Mouse (Mus musculus): Measurements from ENCODE around the gene Kdsr. TPM values are rescaled to one million over a fixed set of nuclear protein-coding genes. Genes with fewer than 3 reads are reported as not detected.

Kdsr gene
- total and polyA plus RNA-seq, 3 experiments = 15.1 to 20.3 TPM; not detected in 1

GRCm38 (mm10) chr1:106711356-106712125 lies 48.0 kb downstream of the Kdsr start:
- peaks cover 20 to 21% of the 10 kb centered on the region in 2 experiments for H3K4me1 ChIP-seq (ENCODE audit: control insufficient read depth in 1 of 2, insufficient read depth in 2 of 2, low read length in 2 of 2)
- H3K4me3 ChIP-seq (ENCODE audit: control insufficient read depth in 1 of 2, insufficient read depth in 1 of 2, low read depth in 2 of 2, low read length in 2 of 2) = peak overlapping the region; percentile 77 to 83

GRCm38 (mm10) chr1:106710202-106710601 lies 49.3 kb downstream of the Kdsr start:
- peak overlapping the region; percentile 59 for H3K9ac ChIP-seq (ENCODE audit: control insufficient read depth, low read depth, low read length, poor library complexity, severe bottlenecking)
- no peaks in the 10 kb centered on the region for H3K9me3 ChIP-seq (replicated peaks; ENCODE audit: insufficient read depth, low read length)
- TF ChIP-seq TCF12 (IDR thresholded peaks at IDR 0.05; ENCODE audit: low read depth, low read length) (no peak), USF1 (IDR thresholded peaks at IDR 0.05; ENCODE audit: low read depth, low read length) (no peak), CHD2 (IDR thresholded peaks at IDR 0.05; ENCODE audit: low read length) (no peak), ZC3H11A (IDR thresholded peaks at IDR 0.05; ENCODE audit: low read depth, low read length) (no peak), NELFE (IDR thresholded peaks at IDR 0.05; ENCODE audit: low read depth, low read length) (no peak), POLR2A (IDR thresholded peaks at IDR 0.05; ENCODE audit: control insufficient read depth in 1 of 2, insufficient read depth in 1 of 2, low read depth in 1 of 2, low read length in 2 of 2, poor library complexity in 1 of 2) (peak in 1 of 2 experiments; percentile 43; a peak in 1 of 4 replicates), TAL1 (IDR thresholded peaks at IDR 0.05; ENCODE audit: low read length) (peak; percentile 85), TBP (IDR thresholded peaks at IDR 0.05; ENCODE audit: low read depth, low read length) (peak; percentile 84), ETS1 (IDR thresholded peaks at IDR 0.05; ENCODE audit: low read depth, low read length) (no peak), ELF1 (IDR thresholded peaks at IDR 0.05; ENCODE audit: low read depth, low read length) (no peak), POLR2AphosphoS5 (IDR thresholded peaks at IDR 0.05; ENCODE audit: borderline replicate concordance, low read depth, low read length) (no peak), KAT2A (conservative IDR thresholded peaks at IDR 0.05; ENCODE audit: low read depth, low read length) (no peak), CTCF (IDR thresholded peaks at IDR 0.05 in 2 of 3, conservative IDR thresholded peaks at IDR 0.05 in 1 of 3; ENCODE audit: control insufficient read depth in 1 of 3, insufficient read depth in 1 of 3, low read depth in 2 of 3, low read length in 3 of 3, poor library complexity in 1 of 3, severe bottlenecking in 1 of 3) (no peak)
- peaks cover 14 to 20% of the 10 kb centered on the region in 2 experiments for H3K4me1 ChIP-seq (ENCODE audit: control insufficient read depth in 1 of 2, insufficient read depth in 2 of 2, low read length in 2 of 2)
- H3K36me3 ChIP-seq (ENCODE audit: control insufficient read depth in 1 of 2, insufficient read depth in 2 of 2, low read length in 2 of 2) = peaks cover under 1 to 32% of the 10 kb centered on the region in 2 experiments
- DNase-seq (ENCODE audit: low read depth, low spot score) = peak; percentile 92
- H3K27me3 ChIP-seq (ENCODE audit: control insufficient read depth in 1 of 2, insufficient read depth in 2 of 2, low read length in 2 of 2) = no peaks in the 10 kb centered on the region
- H3K79me2 ChIP-seq (ENCODE audit: control insufficient read depth, insufficient read depth, low read length, poor library complexity) = peaks cover 74% of the 10 kb centered on the region
- H3K4me3 ChIP-seq (ENCODE audit: control insufficient read depth in 1 of 2, insufficient read depth in 1 of 2, low read depth in 2 of 2, low read length in 2 of 2) = peak overlapping the region; percentile 49 to 77
- H3K27ac ChIP-seq (ENCODE audit: control insufficient read depth, low read depth, low read length) = peak overlapping the region; percentile 17; the same call in 1 of the 2 replicates

More at GRCm38 (mm10) chr1:106711356-106712125, 48.0 kb downstream of the Kdsr start:
- H3K9ac ChIP-seq (ENCODE audit: control insufficient read depth, low read depth, low read length, poor library complexity, severe bottlenecking) = peak overlapping the region; percentile 84
- peak; percentile 62 for DNase-seq (ENCODE audit: low read depth, low spot score)
- peaks cover 0 to 37% of the 10 kb centered on the region in 2 experiments; a peak in 3 of 4 replicates for H3K36me3 ChIP-seq (ENCODE audit: control insufficient read depth in 1 of 2, insufficient read depth in 2 of 2, low read length in 2 of 2)
- no peaks in the 10 kb centered on the region for H3K27me3 ChIP-seq (ENCODE audit: control insufficient read depth in 1 of 2, insufficient read depth in 2 of 2, low read length in 2 of 2)
- 0 out of 4 replicates have a peak, but pooled peaks of 1 of the 2 experiments have one; percentile 8 for TF ChIP-seq POLR2A (IDR thresholded peaks at IDR 0.05; ENCODE audit: control insufficient read depth in 1 of 2, insufficient read depth in 1 of 2, low read depth in 1 of 2, low read length in 2 of 2, poor library complexity in 1 of 2)
- no peak for TF ChIP-seq POLR2AphosphoS5 (IDR thresholded peaks at IDR 0.05; ENCODE audit: borderline replicate concordance, low read depth, low read length)
- no peak for TF ChIP-seq USF1 (IDR thresholded peaks at IDR 0.05; ENCODE audit: low read depth, low read length)
- H3K79me2 ChIP-seq (ENCODE audit: control insufficient read depth, insufficient read depth, low read length, poor library complexity) = peaks cover 63% of the 10 kb centered on the region
- no peaks in the 10 kb centered on the region for H3K9me3 ChIP-seq (replicated peaks; ENCODE audit: insufficient read depth, low read length)
- H3K27ac ChIP-seq (ENCODE audit: control insufficient read depth, low read depth, low read length) = peak overlapping the region; percentile 92

All from MEL (cell line).